ENCODE assay signal across 30 mouse cellular contexts in genomic region chr8:70464162-70464561, GRCm38 (mm10). TPM values are rescaled to one million over a fixed set of nuclear protein-coding genes. Genes with fewer than 3 reads are reported as not detected.
"Had no signal": no experiment of that assay in that cellular context is flagged by ENCODE, and none has a peak within 500 bp of the region (broad histone marks: within the 10 kb centered on the region; RNA-seq: fewer than 3 reads in every experiment).

No protein-coding gene starts in this region.

- H3K9ac ChIP-seq: heart, embryonic 12.5 days; hindbrain, embryonic 12.5 days; hindbrain, embryonic 14.5 days; kidney, embryonic 15.5 days; limb, embryonic 13.5 days; limb, embryonic 15.5 days; liver, embryonic 12.5 days; liver, embryonic 14.5 days had no signal

- H3K4me3 ChIP-seq: heart, embryonic 10.5 days; heart, embryonic 12.5 days; hindbrain, embryonic 12.5 days; kidney, embryonic 15.5 days; limb, embryonic 13.5 days; limb, embryonic 15.5 days; liver, embryonic 12.5 days had no signal

- H3K27ac ChIP-seq: hindbrain, embryonic 12.5 days; hindbrain, embryonic 14.5 days; hindbrain, postnatal 0 days; kidney, embryonic 15.5 days; kidney, postnatal 0 days; limb, embryonic 13.5 days; limb, embryonic 15.5 days; liver, embryonic 12.5 days; liver, embryonic 14.5 days had no signal

- H3K9me3 ChIP-seq: heart, embryonic 10.5 days; heart, embryonic 12.5 days; hindbrain, embryonic 12.5 days; kidney, embryonic 15.5 days; limb, embryonic 15.5 days; liver, embryonic 12.5 days had no signal

- H3K4me2 ChIP-seq: heart, embryonic 12.5 days; hindbrain, embryonic 12.5 days; hindbrain, embryonic 14.5 days; kidney, embryonic 15.5 days; limb, embryonic 13.5 days; limb, embryonic 15.5 days; liver, embryonic 12.5 days had no signal

- DNase-seq: gastrocnemius, postnatal 10 days; gastrocnemius, postnatal 25 days; heart, adult 18-20 months; heart, postnatal 10 days; kidney, adult 11 months; kidney, adult 2 months; kidney, adult 9 months; kidney, postnatal 14 days; kidney, postnatal 36 days; layer of hippocampus, adult 9-11 months; layer of hippocampus, postnatal 36 days; lung, adult 2 months had no signal

- ATAC-seq: hindbrain, postnatal 0 days; intestine, embryonic 16.5 days; liver, embryonic 12.5 days had no signal

- H3K27me3 ChIP-seq: heart, embryonic 12.5 days; hindbrain, embryonic 12.5 days; kidney, embryonic 15.5 days; limb, embryonic 13.5 days; limb, embryonic 15.5 days; liver, embryonic 12.5 days had no signal

RNA-seq across cellular contexts. Expression of gene Tmem59l, which starts 23.0 kb away (rescaled TPM):
- total RNA-seq: gastrocnemius, adult 18-20 months; gastrocnemius, postnatal 25 days; heart, adult 18-20 months; heart, adult 8-10 months; heart, postnatal 10 days; heart, postnatal 25 days; liver, adult 2 months had no signal
- polyA plus RNA-seq: liver, adult 2 months; liver, embryonic 16.5 days had no signal

RNA-seq across cellular contexts. Expression of gene Crlf1, which starts 28.8 kb away (rescaled TPM):
- total RNA-seq: hematopoietic stem cell, adult 5-6 weeks; liver, adult 2 months had no signal
- polyA plus RNA-seq: liver, adult 2 months had no signal
